Mouse (Mus musculus) liver, embryonic 14.5 days (tissue): Measurements from ENCODE around the gene Apobec3. TPM values are rescaled to one million over a fixed set of nuclear protein-coding genes. Genes with fewer than 3 reads are reported as not detected.

Experiments used
- ATAC-seq: fragments of 200-750 bp; cut with Nextera tagmentation; 2 replicates; pipeline ENCODE4 v1.8.0; 2017; ENCODE audit warnings: moderate number of reproducible peaks, mild to moderate bottlenecking, moderate library complexity; ENCODE audit not compliant: insufficient read depth
- DNase-seq, 3 experiments: peaks; one replicate each; pipeline ENCODE4 v3.0.0-alpha.2; 2012 to 2013; ENCODE audit warnings: low read depth in 3 of 3, low spot score in 3 of 3
- H3K27ac ChIP-seq: fragments of 300-500 bp; sonication (generic); 2 replicates; pipeline ENCODE4 v1.5.1; 2014; ENCODE audit warnings: moderate library complexity, mild to moderate bottlenecking, control low read depth, inconsistent platforms
- H3K27me3 ChIP-seq: fragments of 300-500 bp; sonication (generic); 2 replicates; pipeline ENCODE4 v1.6.1; 2014; ENCODE audit warnings: mild to moderate bottlenecking, low read length, moderate library complexity; ENCODE audit not compliant: control insufficient read depth, insufficient read depth
- H3K36me3 ChIP-seq: fragments of 300-500 bp; sonication (generic); replicated peaks from 2 replicates; pipeline ENCODE4 v1.6.1; 2014; ENCODE audit warnings: low read depth; ENCODE audit not compliant: control insufficient read depth, insufficient read depth
- H3K4me1 ChIP-seq, 2 experiments: fragments of 200-500 bp in 1 of 2; fragments of 300-500 bp in 1 of 2; sonication (generic) in 1 of 2; replicated peaks; 2 replicates each; pipeline ENCODE4 v1.6.1; 2012 to 2014; ENCODE audit warnings: antibody characterized with exemption in 1 of 2, inconsistent platforms in 1 of 2, low read length in 1 of 2; ENCODE audit not compliant: control insufficient read depth in 2 of 2, insufficient read depth in 2 of 2
- H3K4me2 ChIP-seq: fragments of 300-500 bp; sonication (generic); 2 replicates; pipeline ENCODE4 v1.6.1; 2014; ENCODE audit warnings: low read depth, mild to moderate bottlenecking, control low read depth, moderate library complexity
- H3K4me3 ChIP-seq, 2 experiments: fragments of 200-500 bp in 1 of 2; fragments of 300-500 bp in 1 of 2; sonication (generic) in 1 of 2; 2 replicates each; pipeline ENCODE4 v1.5.1; 2012 to 2014; ENCODE audit warnings: low read depth in 2 of 2, low read length in 2 of 2, mild to moderate bottlenecking in 2 of 2, control low read depth in 1 of 2, inconsistent platforms in 1 of 2, moderate library complexity in 1 of 2; ENCODE audit not compliant: insufficient read depth in 1 of 2
- H3K9ac ChIP-seq: fragments of 300-500 bp; sonication (generic); replicated peaks from 2 replicates; pipeline ENCODE4 v1.6.1; 2014; ENCODE audit warnings: mild to moderate bottlenecking, control low read depth, moderate library complexity
- H3K9me3 ChIP-seq: fragments of 300-500 bp; sonication (generic); 2 replicates; pipeline ENCODE4 v1.6.1; 2016; ENCODE audit warnings: low read length, mixed read lengths; ENCODE audit not compliant: control insufficient read depth
- CTCF ChIP-seq: IDR thresholded peaks from 2 replicates; pipeline ENCODE4 v1.5.1; 2016; ENCODE audit warnings: antibody characterized with exemption, low read depth, control low read depth
- EP300 ChIP-seq: IDR thresholded peaks from 2 replicates; pipeline ENCODE4 v1.6.1; 2016; ENCODE audit warnings: antibody characterized with exemption, low read depth
- WGBS: fragments of 180-500 bp; shearing (Covaris S2); extraction: QIAGEN DNeasy Blood & Tissue Kit; methylation state at CpG from one replicate; pipeline ENCODE4 v1.1.7; 2014; ENCODE audit not compliant: insufficient replicate concordance; 5-methylcytosine and 5-hydroxymethylcytosine counted together
- polyA plus RNA-seq, 2 experiments: library from polyadenylated mRNA; depleted of rRNA in 1 of 2; stranded (reverse) in 1 of 2; unstranded in 1 of 2; fragments of >200 nt; fragmentation: Nextera tagmentation in 1 of 2; extraction: Ambion mirVana in 1 of 2; gene quantifications; 2 replicates each; pipeline versions ENCODE4 v1.2.1 to v1.2.3; 2012 to 2014

The Apobec3 gene
- polyA plus RNA-seq, 2 experiments: 29.8 to 34.3 TPM

- ATAC-seq (no peak), DNase-seq (no peak)
- Histone ChIP-seq H3K36me3 (no peaks in the 10 kb centered on the region), H3K9ac (no peak overlapping the region), H3K4me1 (no peaks in the 10 kb centered on the region), H3K4me3 (no peak overlapping the region), H3K27ac (no peak overlapping the region), H3K27me3 (no peaks in the 10 kb centered on the region), H3K4me2 (no peak overlapping the region), H3K9me3 (no peaks in the 10 kb centered on the region)
- 65% methylated on average over 9 of the region's 9 CpGs for WGBS
- TF ChIP-seq EP300: no peak
- TF ChIP-seq CTCF: peak; percentile 27; the same call in 1 of the 2 replicates
Observed at GRCm38 (mm10) chr15:79961366-79961921, 70.0 kb downstream of the Apobec3 start.

DNA sequence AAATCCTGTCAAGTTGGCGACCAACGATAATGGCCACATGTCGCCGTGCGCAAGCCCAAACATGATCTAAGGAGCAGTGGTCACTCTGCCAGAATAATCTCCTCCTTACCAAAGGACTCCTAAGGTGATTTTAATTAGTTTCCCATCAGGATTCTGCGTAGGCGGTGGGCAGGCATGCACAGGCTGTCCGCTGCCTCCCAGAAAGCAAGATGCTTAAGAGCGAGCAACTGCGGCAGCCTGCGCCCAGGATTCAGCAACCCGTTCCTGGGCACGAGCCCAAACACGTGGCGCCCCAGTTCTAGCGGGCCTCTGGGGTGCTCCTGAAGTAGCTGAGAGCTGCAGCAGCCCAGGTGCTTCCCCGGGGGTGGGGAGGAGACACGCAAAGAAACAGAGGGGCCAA, 71.2 kb downstream of the Apobec3 start:
- DNase-seq: no peak
- ATAC-seq: no peak
- Histone ChIP-seq H3K27ac (no peak overlapping the region), H3K9ac (no peak overlapping the region), H3K27me3 (no peaks in the 10 kb centered on the region), H3K4me1 (no peaks in the 10 kb centered on the region), H3K4me3 (no peak overlapping the region), H3K9me3 (no peaks in the 10 kb centered on the region), H3K4me2 (no peak overlapping the region), H3K36me3 (no peaks in the 10 kb centered on the region)
- 78% methylated on average over 18 of the region's 18 CpGs for WGBS
- TF ChIP-seq EP300 (no peak), CTCF (no peak)

- H3K4me2 ChIP-seq: no peak overlapping the region
- DNase-seq: no peak
- H3K27ac ChIP-seq: no peak overlapping the region
- no peak overlapping the region for H3K4me3 ChIP-seq
- H3K27me3 ChIP-seq: no peaks in the 10 kb centered on the region
- no peak overlapping the region for H3K9ac ChIP-seq
- H3K9me3 ChIP-seq: no peaks in the 10 kb centered on the region
- 76% methylated on average over 7 of the region's 7 CpGs for WGBS
- TF ChIP-seq EP300: no peak
- TF ChIP-seq CTCF: no peak
- H3K4me1 ChIP-seq: no peaks in the 10 kb centered on the region
- ATAC-seq: no peak
- H3K36me3 ChIP-seq: no peaks in the 10 kb centered on the region
Observed at GRCm38 (mm10) chr15:79964376-79964775, 72.9 kb downstream of the Apobec3 start.

Other genes with a start within 250 kb of the Apobec3 start
- 0.26 and 0.35 TPM in 2 replicates for gene Fam227a, start 232.7 kb upstream of the Apobec3 start, polyA plus RNA-seq (2012; rRNA removed)
- 0.06 TPM in 1 of 2 replicates, not detected in the other for gene Fam227a, start 232.7 kb upstream of the Apobec3 start, polyA plus RNA-seq (2014; fragmentation: Nextera tagmentation; extraction: Ambion mirVana)
- gene Cby1, start 232.5 kb upstream of the Apobec3 start, polyA plus RNA-seq (2012; rRNA removed): 4.0 and 4.6 TPM in 2 replicates
- gene Cby1, start 232.5 kb upstream of the Apobec3 start, polyA plus RNA-seq (2014; fragmentation: Nextera tagmentation; extraction: Ambion mirVana): 13.4 and 15.7 TPM in 2 replicates
- 51.1 and 58.4 TPM in 2 replicates for gene Tomm22, start 220.8 kb upstream of the Apobec3 start, polyA plus RNA-seq (2012; rRNA removed)
- 142 and 148 TPM in 2 replicates for gene Tomm22, start 220.8 kb upstream of the Apobec3 start, polyA plus RNA-seq (2014; fragmentation: Nextera tagmentation; extraction: Ambion mirVana)
- 19.7 and 21.4 TPM in 2 replicates for gene Josd1, start 203.7 kb upstream of the Apobec3 start, polyA plus RNA-seq (2012; rRNA removed)
- gene Josd1, start 203.7 kb upstream of the Apobec3 start, polyA plus RNA-seq (2014; fragmentation: Nextera tagmentation; extraction: Ambion mirVana): 13.0 and 13.2 TPM in 2 replicates
- gene Gtpbp1, start 200.8 kb upstream of the Apobec3 start, polyA plus RNA-seq (2012; rRNA removed): 23.5 and 23.7 TPM in 2 replicates
- gene Gtpbp1, start 200.8 kb upstream of the Apobec3 start, polyA plus RNA-seq (2014; fragmentation: Nextera tagmentation; extraction: Ambion mirVana): 22.6 and 28.2 TPM in 2 replicates
- gene Sun2, start 149.1 kb upstream of the Apobec3 start, polyA plus RNA-seq (2012; rRNA removed): 6.2 and 7.0 TPM in 2 replicates
- 1.6 TPM in 2 replicates for gene Sun2, start 149.1 kb upstream of the Apobec3 start, polyA plus RNA-seq (2014; fragmentation: Nextera tagmentation; extraction: Ambion mirVana)
- gene Dnal4, start 113.8 kb upstream of the Apobec3 start, polyA plus RNA-seq (2012; rRNA removed): 5.5 TPM in 2 replicates
- gene Dnal4, start 113.8 kb upstream of the Apobec3 start, polyA plus RNA-seq (2014; fragmentation: Nextera tagmentation; extraction: Ambion mirVana): 6.3 and 6.8 TPM in 2 replicates
- gene Nptxr, start 86.9 kb upstream of the Apobec3 start, polyA plus RNA-seq (2012; rRNA removed): 0.09 and 0.13 TPM in 2 replicates
- 0.11 TPM in 1 of 2 replicates, not detected in the other for gene Nptxr, start 86.9 kb upstream of the Apobec3 start, polyA plus RNA-seq (2014; fragmentation: Nextera tagmentation; extraction: Ambion mirVana)
- not detected in 2 replicates for gene Npcd, start 57.4 kb upstream of the Apobec3 start, polyA plus RNA-seq (2012; rRNA removed)
- gene Npcd, start 57.4 kb upstream of the Apobec3 start, polyA plus RNA-seq (2014; fragmentation: Nextera tagmentation; extraction: Ambion mirVana): 0.08 TPM in 1 of 2 replicates, not detected in the other
- 7.2 and 7.7 TPM in 2 replicates for gene Cbx6, start 57.0 kb upstream of the Apobec3 start, polyA plus RNA-seq (2012; rRNA removed)
- gene Cbx6, start 57.0 kb upstream of the Apobec3 start, polyA plus RNA-seq (2014; fragmentation: Nextera tagmentation; extraction: Ambion mirVana): 2.9 and 3.7 TPM in 2 replicates
- gene Cbx7, start 79.5 kb downstream of the Apobec3 start, polyA plus RNA-seq (2012; rRNA removed): 2.5 and 2.6 TPM in 2 replicates
- 0.62 and 1.3 TPM in 2 replicates for gene Cbx7, start 79.5 kb downstream of the Apobec3 start, polyA plus RNA-seq (2014; fragmentation: Nextera tagmentation; extraction: Ambion mirVana)
- gene Pdgfb, start 123.3 kb downstream of the Apobec3 start, polyA plus RNA-seq (2012; rRNA removed): 1.5 and 1.7 TPM in 2 replicates
- 0.71 and 0.92 TPM in 2 replicates for gene Pdgfb, start 123.3 kb downstream of the Apobec3 start, polyA plus RNA-seq (2014; fragmentation: Nextera tagmentation; extraction: Ambion mirVana)
- 10.4 and 12.0 TPM in 2 replicates for gene Syngr1, start 199.7 kb downstream of the Apobec3 start, polyA plus RNA-seq (2012; rRNA removed)
- gene Syngr1, start 199.7 kb downstream of the Apobec3 start, polyA plus RNA-seq (2014; fragmentation: Nextera tagmentation; extraction: Ambion mirVana): 14.4 and 17.3 TPM in 2 replicates
- 530 and 765 TPM in 2 replicates for gene Rpl3, start 200.2 kb downstream of the Apobec3 start, polyA plus RNA-seq (2012; rRNA removed)
- 774 and 804 TPM in 2 replicates for gene Rpl3, start 200.2 kb downstream of the Apobec3 start, polyA plus RNA-seq (2014; fragmentation: Nextera tagmentation; extraction: Ambion mirVana)
- gene Tab1, start 241.5 kb downstream of the Apobec3 start, polyA plus RNA-seq (2012; rRNA removed): 11.2 and 11.9 TPM in 2 replicates
- gene Tab1, start 241.5 kb downstream of the Apobec3 start, polyA plus RNA-seq (2014; fragmentation: Nextera tagmentation; extraction: Ambion mirVana): 9.4 and 10.8 TPM in 2 replicates